Mouse (Mus musculus): Measurements from ENCODE around the gene 2200002D01Rik.
A peak's percentile ranks its signal among the peaks of the same experiment; 100 is the strongest.

The 2200002D01Rik gene

GRCm38 (mm10) chr7:29279924-29280323 lies 31.7 kb upstream of the 2200002D01Rik start:
- no peak for DNase-seq (ENCODE audit: low spot score in 2 of 2)

GRCm38 (mm10) chr7:29279261-29279660 lies 31.0 kb upstream of the 2200002D01Rik start:
- DNase-seq (ENCODE audit: low spot score in 2 of 2): no peak

GRCm38 (mm10) chr7:29277510-29277909 lies 29.2 kb upstream of the 2200002D01Rik start:
- no peak for DNase-seq (ENCODE audit: low spot score in 2 of 2)

GRCm38 (mm10) chr7:29276715-29277114 lies 28.4 kb upstream of the 2200002D01Rik start:
- no peak for DNase-seq (ENCODE audit: low spot score in 2 of 2)

GRCm38 (mm10) chr7:29271687-29272465 lies 23.6 kb upstream of the 2200002D01Rik start:
- no peak for DNase-seq (ENCODE audit: low spot score in 2 of 2)

- no peak for DNase-seq (ENCODE audit: low spot score in 2 of 2)
Observed at GRCm38 (mm10) chr7:29270445-29270844, 22.2 kb upstream of the 2200002D01Rik start.

- no peak for DNase-seq (ENCODE audit: low spot score in 2 of 2)
Observed at GRCm38 (mm10) chr7:29266931-29267330, 18.7 kb upstream of the 2200002D01Rik start.

- DNase-seq (ENCODE audit: low spot score in 2 of 2): no peak
Observed at GRCm38 (mm10) chr7:29265636-29266035, 17.4 kb upstream of the 2200002D01Rik start.

- no peak for DNase-seq (ENCODE audit: low spot score in 2 of 2)
Observed at GRCm38 (mm10) chr7:29263831-29264230, 15.6 kb upstream of the 2200002D01Rik start.

- DNase-seq (ENCODE audit: low spot score in 2 of 2): no peak
Observed at GRCm38 (mm10) chr7:29262151-29262550, 13.9 kb upstream of the 2200002D01Rik start.

- DNase-seq (ENCODE audit: low spot score in 2 of 2): no peak
Observed at GRCm38 (mm10) chr7:29259781-29260730, 11.8 kb upstream of the 2200002D01Rik start.

GRCm38 (mm10) chr7:29257368-29257767 lies 9.1 kb upstream of the 2200002D01Rik start:
- no peak for DNase-seq (ENCODE audit: low spot score in 2 of 2)

GRCm38 (mm10) chr7:29255875-29256274 lies 7.6 kb upstream of the 2200002D01Rik start:
- no peak for DNase-seq (ENCODE audit: low spot score in 2 of 2)

GRCm38 (mm10) chr7:29253842-29254241 lies 5.6 kb upstream of the 2200002D01Rik start:
- no peak for DNase-seq (ENCODE audit: low spot score in 2 of 2)

- DNase-seq (ENCODE audit: low spot score in 2 of 2): no peak
Observed at GRCm38 (mm10) chr7:29251166-29251565, 2.9 kb upstream of the 2200002D01Rik start.

- no peak for DNase-seq (ENCODE audit: low spot score in 2 of 2)
Observed at GRCm38 (mm10) chr7:29247706-29248105, 560 bp downstream of the 2200002D01Rik start.

- DNase-seq (ENCODE audit: low spot score in 2 of 2): peak; percentile 65 to 81
Observed at GRCm38 (mm10) chr7:29247314-29247700, 959 bp downstream of the 2200002D01Rik start.

GRCm38 (mm10) chr7:29246619-29247313 lies 1.5 kb downstream of the 2200002D01Rik start:
- no peak for DNase-seq (ENCODE audit: low spot score in 2 of 2)

- no peak for DNase-seq (ENCODE audit: low spot score in 2 of 2)
Observed at GRCm38 (mm10) chr7:29246015-29246414, 2.3 kb downstream of the 2200002D01Rik start.

GRCm38 (mm10) chr7:29244732-29245416 lies 3.4 kb downstream of the 2200002D01Rik start:
- peak in 1 of 2 experiments; percentile 17 for DNase-seq (ENCODE audit: low spot score in 2 of 2)
